27 mouse cellular contexts compared by ENCODE assay signal in the genomic region with DNA sequence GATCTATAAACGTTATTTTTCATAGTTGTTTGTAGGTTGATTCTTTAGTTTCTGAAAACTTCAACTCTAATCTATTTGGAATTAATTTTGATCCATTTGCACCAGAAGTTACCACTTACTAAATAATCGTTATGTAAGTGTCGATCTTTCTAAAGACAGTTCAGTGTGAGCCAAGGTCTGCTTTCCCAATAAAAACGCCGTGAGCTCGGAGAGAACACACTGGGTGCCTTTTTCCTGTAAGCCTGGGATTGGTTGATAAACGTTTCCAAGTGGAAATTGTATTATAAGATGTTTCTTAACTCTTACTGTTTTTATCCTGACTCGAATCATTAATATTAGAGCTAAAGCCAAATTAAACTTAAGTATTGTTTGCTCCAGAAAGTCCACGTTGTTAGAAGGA. TPM values are rescaled to one million over a fixed set of nuclear protein-coding genes. Genes with fewer than 3 reads are reported as not detected.
DNase-seq lines count a peak whose midpoint lies in the region; ATAC-seq and TF ChIP-seq lines count a peak whose summit lies in the region.
"Had no signal": no experiment of that assay in that cellular context is flagged by ENCODE, and none has a peak within 500 bp of the region (broad histone marks: within the 10 kb centered on the region; RNA-seq: fewer than 3 reads in every experiment).

No protein-coding gene starts in this region.

- H3K4me2 ChIP-seq in heart, embryonic 13.5 days, result no peak overlapping the region
- H3K4me2 ChIP-seq in heart, embryonic 16.5 days (ENCODE audit: low read depth, low read length), result no peak overlapping the region
- H3K4me2 ChIP-seq: embryonic facial prominence, embryonic 12.5 days; forebrain, embryonic 12.5 days had no signal

- H3K36me3 ChIP-seq in heart, embryonic 13.5 days, result peaks cover 4% of the 10 kb centered on the region; the same call in 1 of the 2 replicates
- 0 out of 2 replicates have a peak, but pooled peaks cover 4% of the 10 kb centered on the region for H3K36me3 ChIP-seq in heart, embryonic 16.5 days (ENCODE audit: control insufficient read depth, insufficient read depth)
- no peaks in the 10 kb centered on the region for H3K36me3 ChIP-seq in heart, adult 2 months (ENCODE audit: control insufficient read depth, insufficient read depth, low read length)
- H3K36me3 ChIP-seq: embryonic facial prominence, embryonic 12.5 days; forebrain, embryonic 10.5 days; forebrain, embryonic 12.5 days; G1E had no signal

- DNase-seq in heart, adult 11 months, result peak; percentile 87
- no peak for DNase-seq in heart, postnatal 25 days (ENCODE audit: low spot score)
- DNase-seq in heart, postnatal 14 days, result no peak
- no peak for DNase-seq in heart, adult 2 months
- DNase-seq in fat pad, adult 2 months (ENCODE audit: extremely low read depth, low read depth, low spot score), result peak; percentile 64
- DNase-seq: adrenal gland, adult 8-10 months; adrenal gland, postnatal 14 days; adrenal gland, postnatal 36 days; B cell, adult 2 months; cerebellum, adult 11-12 months; cerebellum, adult 2 months; cerebellum, adult 9-10 months; cerebellum, postnatal 10 days; cerebellum, postnatal 25 days had no signal

- no peak for TF ChIP-seq CTCF in heart, adult 2 months (IDR thresholded peaks at IDR 0.05)

- intact Hi-C loops in heart, postnatal 25 days (cut with DNase I), result no loop called here
- intact Hi-C loops in heart, postnatal 14 days (cut with DNase I), result no loop called here
- intact Hi-C loops in heart, adult 2 months (cut with DNase I), result no loop called here

- no peaks in the 10 kb centered on the region for H3K79me2 ChIP-seq in heart, adult 2 months (replicated peaks; ENCODE audit: control insufficient read depth, insufficient read depth, low read length)

- no peak overlapping the region for H3K9ac ChIP-seq in heart, embryonic 13.5 days
- no peak overlapping the region for H3K9ac ChIP-seq in heart, embryonic 16.5 days (ENCODE audit: low read length)
- no peak overlapping the region for H3K9ac ChIP-seq in heart, adult 2 months (ENCODE audit: low read depth, low read length)
- H3K9ac ChIP-seq: embryonic facial prominence, embryonic 12.5 days; forebrain, embryonic 12.5 days had no signal

- TF ChIP-seq POLR2A in heart, adult 2 months (IDR thresholded peaks at IDR 0.05; ENCODE audit: insufficient read depth, low read depth, low read length), result no peak

- H3K9me3 ChIP-seq in heart, embryonic 13.5 days, result no peaks in the 10 kb centered on the region
- H3K9me3 ChIP-seq in heart, embryonic 16.5 days (replicated peaks; ENCODE audit: control insufficient read depth, low read length), result peaks cover 7% of the 10 kb centered on the region
- H3K9me3 ChIP-seq: embryonic facial prominence, embryonic 10.5 days; forebrain, embryonic 10.5 days; forebrain, embryonic 12.5 days; G1E had no signal

- H3K4me1 ChIP-seq in heart, embryonic 13.5 days, result peaks cover 12% of the 10 kb centered on the region
- peaks cover 2% of the 10 kb centered on the region for H3K4me1 ChIP-seq in heart, embryonic 16.5 days (ENCODE audit: control insufficient read depth, insufficient read depth, low read length)
- peaks cover 2% of the 10 kb centered on the region for H3K4me1 ChIP-seq in heart, adult 2 months (ENCODE audit: control insufficient read depth, insufficient read depth, low read length)
- H3K4me1 ChIP-seq: forebrain, embryonic 12.5 days had no signal

- H3K27me3 ChIP-seq in heart, embryonic 13.5 days (replicated peaks), result no peaks in the 10 kb centered on the region
- H3K27me3 ChIP-seq in heart, embryonic 16.5 days (ENCODE audit: control insufficient read depth, insufficient read depth, low read length), result no peaks in the 10 kb centered on the region
- no peaks in the 10 kb centered on the region for H3K27me3 ChIP-seq in heart, adult 2 months (ENCODE audit: control insufficient read depth, insufficient read depth, low read length)
- H3K27me3 ChIP-seq: CH12.LX; embryonic facial prominence, embryonic 12.5 days; forebrain, embryonic 12.5 days; Patski had no signal

- ATAC-seq in heart, embryonic 13.5 days (ENCODE audit: extremely low read depth, insufficient number of reproducible peaks, low FRiP score, low TSS enrichment), result no peak
- no peak for ATAC-seq in heart, embryonic 16.5 days (replicated peaks; ENCODE audit: extremely low read depth, insufficient read depth, low FRiP score)
- ATAC-seq: activated CD4-positive, CD25-positive, alpha-beta regulatory T cell, adult 4 months; CD4-positive, CD25-positive, alpha-beta regulatory T cell, adult 4 months; forebrain, embryonic 14.5 days; Patski had no signal

- no peak overlapping the region for H3K4me3 ChIP-seq in heart, embryonic 13.5 days
- H3K4me3 ChIP-seq in heart, embryonic 16.5 days (ENCODE audit: low read length), result no peak overlapping the region
- no peak overlapping the region for H3K4me3 ChIP-seq in heart, adult 2 months
- H3K4me3 ChIP-seq: embryonic facial prominence, embryonic 10.5 days; embryonic facial prominence, embryonic 12.5 days; forebrain, embryonic 10.5 days; forebrain, embryonic 12.5 days had no signal

- WGBS in heart, embryonic 13.5 days, result 61% methylated on average over 9 of the region's 9 CpGs
- WGBS in heart, embryonic 16.5 days, result 57% methylated on average over 9 of the region's 9 CpGs
- 45% methylated on average over 9 of the region's 9 CpGs for WGBS in heart, adult 2 months

- peak overlapping the region; percentile 13; the same call in 1 of the 2 replicates for H3K27ac ChIP-seq in heart, embryonic 13.5 days (replicated peaks)
- peak overlapping the region; percentile 1; the same call in 1 of the 2 replicates for H3K27ac ChIP-seq in heart, embryonic 16.5 days (ENCODE audit: low read length)
- H3K27ac ChIP-seq in heart, adult 2 months, result no peak overlapping the region
- H3K27ac ChIP-seq: embryonic facial prominence, embryonic 10.5 days; embryonic facial prominence, embryonic 12.5 days; forebrain, embryonic 10.5 days; forebrain, embryonic 12.5 days had no signal

- no peak for TF ChIP-seq EP300 in heart, adult 2 months (IDR thresholded peaks at IDR 0.05; ENCODE audit: insufficient read depth, low read depth, low read length)

RNA-seq across cellular contexts. Expression of gene Ackr4, which starts 19.8 kb away (rescaled TPM):
- total RNA-seq in heart, postnatal 25 days (2021), result 1 to 10 TPM; 4.2 to 4.8 TPM
- 2.4 and 2.5 TPM in 2 replicates for polyA plus RNA-seq in heart, embryonic 13.5 days (2015; fragmentation: Nextera tagmentation; extraction: Ambion mirVana)
- total RNA-seq in heart, postnatal 14 days (2021), result 1 to 10 TPM; 6.4 to 9.1 TPM
- polyA plus RNA-seq in heart, embryonic 16.5 days (2015; fragmentation: Nextera tagmentation; extraction: Ambion mirVana), result 8.0 and 10.3 TPM in 2 replicates
- 1 to 10 TPM; 1.6 to 2.4 TPM for total RNA-seq in heart, adult 2 months (2021)
- 6.8 and 10.9 TPM in 2 replicates for polyA plus RNA-seq in heart, adult 2 months (2012; rRNA removed)
- total RNA-seq: adrenal gland, adult 18-20 months had no signal
- polyA plus RNA-seq: G1E had no signal

RNA-seq across cellular contexts. Expression of gene Acad11, which starts 43.8 kb away (rescaled TPM):
- total RNA-seq in heart, postnatal 25 days (2021), result 10 to 100 TPM; 77.8 to 88.2 TPM
- 8.3 TPM in 2 replicates for polyA plus RNA-seq in heart, embryonic 13.5 days (2015; fragmentation: Nextera tagmentation; extraction: Ambion mirVana)
- 10 to 100 TPM; 56.5 to 58.4 TPM for total RNA-seq in heart, postnatal 14 days (2021)
- polyA plus RNA-seq in heart, embryonic 16.5 days (2015; fragmentation: Nextera tagmentation; extraction: Ambion mirVana), result 14.3 and 16.7 TPM in 2 replicates
- 100 to 1,000 TPM in 1 of 2 experiments, 10 to 100 TPM in 1; 99.8 to 110 TPM for total RNA-seq in heart, adult 2 months (2021)
- 72.8 and 135 TPM in 2 replicates for polyA plus RNA-seq in heart, adult 2 months (2012; rRNA removed)

RNA-seq across cellular contexts. Expression of gene Uba5, which starts 44.0 kb away (rescaled TPM):
- total RNA-seq in heart, postnatal 25 days (2021), result 10 to 100 TPM; 15.9 to 16.1 TPM
- 34.8 and 35.6 TPM in 2 replicates for polyA plus RNA-seq in heart, embryonic 13.5 days (2015; fragmentation: Nextera tagmentation; extraction: Ambion mirVana)
- total RNA-seq in heart, postnatal 14 days (2021), result 10 to 100 TPM; 18.4 to 20.3 TPM
- polyA plus RNA-seq in heart, embryonic 16.5 days (2015; fragmentation: Nextera tagmentation; extraction: Ambion mirVana), result 36.1 and 38.7 TPM in 2 replicates
- 10 to 100 TPM; 14.8 to 16.0 TPM for total RNA-seq in heart, adult 2 months (2021)
- 11.4 and 22.0 TPM in 2 replicates for polyA plus RNA-seq in heart, adult 2 months (2012; rRNA removed)

Comparison
In these comparisons a context has a peak if more than half of its experiments do, and no peak if none do; other contexts are left out.
1. DNase-seq: peak in heart, adult 11 months (single experiment) and fat pad, adult 2 months (single experiment); none in heart, postnatal 25 days (single experiment), heart, postnatal 14 days (0 of 2) and heart, adult 2 months (0 of 2).